In the genomic region with DNA sequence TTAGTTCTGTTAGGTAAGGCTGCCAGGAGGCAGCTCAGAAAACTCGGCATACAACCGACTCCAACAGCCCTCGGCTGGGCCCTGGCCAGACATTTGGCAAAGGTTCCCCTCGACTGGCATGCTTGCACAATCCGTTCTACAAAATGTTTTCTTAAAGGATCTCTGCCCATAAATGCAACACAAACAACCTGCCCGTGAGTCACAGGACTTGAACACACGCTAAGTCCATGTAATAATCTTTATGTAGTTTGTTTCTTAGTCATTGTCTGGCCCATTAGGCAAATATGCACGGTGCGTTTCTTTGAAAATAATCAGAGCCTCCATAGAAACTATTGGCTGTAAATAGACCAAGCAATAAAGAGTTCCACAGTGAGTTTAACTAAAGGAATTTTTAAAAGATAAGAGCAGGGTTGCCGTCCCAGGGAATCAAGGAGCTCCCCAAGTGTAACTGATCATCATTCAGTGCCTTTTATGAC, we compare ENCODE assay signal across 12 mouse cellular contexts. TPM values are rescaled to one million over a fixed set of nuclear protein-coding genes. Genes with fewer than 3 reads are reported as not detected.
DNase-seq lines count a peak whose midpoint lies in the region; ATAC-seq and TF ChIP-seq lines count a peak whose summit lies in the region.
"Had no signal": no experiment of that assay in that cellular context is flagged by ENCODE, and none has a peak within 500 bp of the region (broad histone marks: within the 10 kb centered on the region; RNA-seq: fewer than 3 reads in every experiment).

No protein-coding gene starts in this region.

- 25% methylated on average over 10 of the region's 10 CpGs for WGBS in heart, adult 2 months
- WGBS in heart, embryonic 11.5 days (ENCODE audit: insufficient replicate concordance): 59% methylated on average over 10 of the region's 10 CpGs
- WGBS in stomach, embryonic 16.5 days: 52% methylated on average over 10 of the region's 10 CpGs
- 40% methylated on average over 10 of the region's 10 CpGs for WGBS in neural tube, embryonic 15.5 days

- H3K9me3 ChIP-seq in heart, embryonic 11.5 days (replicated peaks; ENCODE audit: control insufficient read depth, low read length): no peaks in the 10 kb centered on the region
- no peaks in the 10 kb centered on the region for H3K9me3 ChIP-seq in stomach, embryonic 16.5 days (replicated peaks; ENCODE audit: control insufficient read depth, low read length)
- H3K9me3 ChIP-seq in neural tube, embryonic 15.5 days (replicated peaks): no peaks in the 10 kb centered on the region
- H3K9me3 ChIP-seq: embryonic facial prominence, embryonic 15.5 days; G1E; liver, embryonic 13.5 days had no signal

- intact Hi-C loops in heart, adult 2 months (cut with DNase I): no loop called here

- POLR2A ChIA-PET in Patski (lab: Charles Lee): interaction anchor here (1.2 kb wide), 1 partner anchor 49 kb away, joined by 3 read pairs; no protein-coding TSS in a partner anchor

- H3K79me2 ChIP-seq in heart, adult 2 months (replicated peaks; ENCODE audit: control insufficient read depth, insufficient read depth, low read length): no peaks in the 10 kb centered on the region

- H3K36me3 ChIP-seq in heart, adult 2 months (ENCODE audit: control insufficient read depth, insufficient read depth, low read length): no peaks in the 10 kb centered on the region
- H3K36me3 ChIP-seq in heart, embryonic 11.5 days (ENCODE audit: control insufficient read depth, insufficient read depth, low read length): no peaks in the 10 kb centered on the region
- no peaks in the 10 kb centered on the region for H3K36me3 ChIP-seq in stomach, embryonic 16.5 days (ENCODE audit: control insufficient read depth, insufficient read depth, low read length)
- H3K36me3 ChIP-seq in neural tube, embryonic 15.5 days: no peaks in the 10 kb centered on the region
- H3K36me3 ChIP-seq: embryonic facial prominence, embryonic 15.5 days; G1E; liver, embryonic 13.5 days had no signal

- DNase-seq in heart, adult 2 months: peak; percentile 45 to 71
- peak; percentile 96 for DNase-seq in Patski (ENCODE audit: low read depth, low spot score)
- DNase-seq in fat pad, adult 2 months (ENCODE audit: extremely low read depth, low read depth, low spot score): peak; percentile 80
- DNase-seq in kidney, postnatal 25 days: peak; percentile 53 to 73
- DNase-seq: liver, embryonic 13.5 days had no signal

- in situ Hi-C loops in Patski (cut with MboI; ENCODE audit: low pct_unique_long_range_greater_than_20kb): no loop called here

- no peak overlapping the region for H3K9ac ChIP-seq in heart, adult 2 months (ENCODE audit: low read depth, low read length)
- H3K9ac ChIP-seq in heart, embryonic 11.5 days (ENCODE audit: low read depth, low read length): no peak overlapping the region
- no peak overlapping the region for H3K9ac ChIP-seq in stomach, embryonic 16.5 days (ENCODE audit: low read length)
- H3K9ac ChIP-seq in neural tube, embryonic 15.5 days (replicated peaks): no peak overlapping the region
- H3K9ac ChIP-seq: embryonic facial prominence, embryonic 15.5 days; liver, embryonic 13.5 days had no signal

- no peak for TF ChIP-seq CTCF in heart, adult 2 months (IDR thresholded peaks at IDR 0.05)
- no peak for TF ChIP-seq CTCF in Patski (IDR thresholded peaks at IDR 0.05)

- no peak for ATAC-seq in heart, embryonic 11.5 days (replicated peaks; ENCODE audit: insufficient number of reproducible peaks, low FRiP score, low TSS enrichment)
- ATAC-seq in Patski: peak; percentile 86
- peak; percentile 66; the same call in 1 of the 2 replicates for ATAC-seq in stomach, embryonic 16.5 days (ENCODE audit: insufficient read depth, low FRiP score)
- no peak for ATAC-seq in megakaryocyte-erythroid progenitor cell, adult 5-6 weeks (replicated peaks; ENCODE audit: low FRiP score, low TSS enrichment, poor library complexity, severe bottlenecking)
- no peak for ATAC-seq in neural tube, embryonic 15.5 days (ENCODE audit: low FRiP score)

- TF ChIP-seq POLR2A in heart, adult 2 months (IDR thresholded peaks at IDR 0.05; ENCODE audit: insufficient read depth, low read depth, low read length): no peak

- H3K27me3 ChIP-seq in heart, adult 2 months (ENCODE audit: control insufficient read depth, insufficient read depth, low read length): no peaks in the 10 kb centered on the region
- no peaks in the 10 kb centered on the region for H3K27me3 ChIP-seq in heart, embryonic 11.5 days (ENCODE audit: control insufficient read depth, insufficient read depth, low read length)
- no peaks in the 10 kb centered on the region for H3K27me3 ChIP-seq in Patski
- no peaks in the 10 kb centered on the region for H3K27me3 ChIP-seq in stomach, embryonic 16.5 days (ENCODE audit: control insufficient read depth, insufficient read depth, low read length)
- H3K27me3 ChIP-seq in neural tube, embryonic 15.5 days (replicated peaks): no peaks in the 10 kb centered on the region
- H3K27me3 ChIP-seq: embryonic facial prominence, embryonic 15.5 days; liver, embryonic 13.5 days had no signal

- H3K4me2 ChIP-seq in heart, embryonic 11.5 days: no peak overlapping the region
- H3K4me2 ChIP-seq in stomach, embryonic 16.5 days (ENCODE audit: low read depth, low read length): no peak overlapping the region
- no peak overlapping the region for H3K4me2 ChIP-seq in neural tube, embryonic 15.5 days
- H3K4me2 ChIP-seq: embryonic facial prominence, embryonic 15.5 days; liver, embryonic 13.5 days had no signal

- TF ChIP-seq EP300 in heart, adult 2 months (IDR thresholded peaks at IDR 0.05; ENCODE audit: insufficient read depth, low read depth, low read length): no peak

- CTCF ChIA-PET in Patski (lab: Charles Lee): interaction anchor here (0.9 to 2.2 kb wide), 5 partner anchors 11 to 310 kb away, joined by 3 to 8 read pairs (median 4); no protein-coding TSS in a partner anchor

- no peak overlapping the region for H3K4me3 ChIP-seq in heart, adult 2 months
- no peak overlapping the region for H3K4me3 ChIP-seq in heart, embryonic 11.5 days (ENCODE audit: low read depth, low read length)
- H3K4me3 ChIP-seq in stomach, embryonic 16.5 days (replicated peaks; ENCODE audit: low read length): no peak overlapping the region
- no peak overlapping the region for H3K4me3 ChIP-seq in neural tube, embryonic 15.5 days (replicated peaks)
- H3K4me3 ChIP-seq: embryonic facial prominence, embryonic 15.5 days; liver, embryonic 13.5 days had no signal

- no peaks in the 10 kb centered on the region; the same call in 1 of the 2 replicates for H3K4me1 ChIP-seq in heart, adult 2 months (ENCODE audit: control insufficient read depth, insufficient read depth, low read length)
- no peaks in the 10 kb centered on the region for H3K4me1 ChIP-seq in heart, embryonic 11.5 days (ENCODE audit: control insufficient read depth, insufficient read depth, low read length)
- 0 out of 2 replicates have a peak, but pooled peaks cover 6% of the 10 kb centered on the region for H3K4me1 ChIP-seq in stomach, embryonic 16.5 days (ENCODE audit: control insufficient read depth, insufficient read depth, low read length)
- H3K4me1 ChIP-seq in neural tube, embryonic 15.5 days: no peaks in the 10 kb centered on the region
- H3K4me1 ChIP-seq: embryonic facial prominence, embryonic 15.5 days; liver, embryonic 13.5 days had no signal

- no peak overlapping the region for H3K27ac ChIP-seq in heart, adult 2 months
- H3K27ac ChIP-seq in heart, embryonic 11.5 days (ENCODE audit: low read depth, low read length): no peak overlapping the region
- peak overlapping the region; percentile 74 for H3K27ac ChIP-seq in stomach, embryonic 16.5 days (ENCODE audit: low read length)
- H3K27ac ChIP-seq in neural tube, embryonic 15.5 days (replicated peaks): no peak overlapping the region
- H3K27ac ChIP-seq: embryonic facial prominence, embryonic 15.5 days; liver, embryonic 13.5 days had no signal

RNA-seq across cellular contexts. Expression of a gene that starts 37.5 kb away (rescaled TPM):
- under 1 TPM; 0.07 to 0.13 TPM for total RNA-seq in heart, adult 2 months (2021)
- polyA plus RNA-seq in heart, adult 2 months (2012; rRNA removed): 0.06 and 0.16 TPM in 2 replicates
- 0.13 and 0.18 TPM in 2 replicates for polyA plus RNA-seq in heart, embryonic 11.5 days (2014; fragmentation: Nextera tagmentation; extraction: Ambion mirVana)
- 2.3 TPM for polyA plus RNA-seq in Patski (2021)
- 8.9 and 9.6 TPM in 2 replicates for polyA plus RNA-seq in stomach, embryonic 16.5 days (2015; fragmentation: Nextera tagmentation; extraction: Ambion mirVana)
- total RNA-seq in megakaryocyte-erythroid progenitor cell, adult 5-6 weeks (2014; fragmentation: Nextera tagmentation): not detected in 2 replicates
- not detected in 2 replicates for total RNA-seq in megakaryocyte-erythroid progenitor cell, adult 5-6 weeks (2017)
- polyA plus RNA-seq in neural tube, embryonic 15.5 days (2015; fragmentation: Nextera tagmentation; extraction: Ambion mirVana): 1.9 and 2.2 TPM in 2 replicates
- polyA plus RNA-seq: G1E had no signal

RNA-seq across cellular contexts. Expression of a gene that starts 40.7 kb away (rescaled TPM):
- total RNA-seq in heart, adult 2 months (2021): under 1 TPM in 1 of 2 experiments, not detected in 1; 0.08 TPM
- not detected in 2 replicates for polyA plus RNA-seq in heart, adult 2 months (2012; rRNA removed)
- not detected in 2 replicates for polyA plus RNA-seq in heart, embryonic 11.5 days (2014; fragmentation: Nextera tagmentation; extraction: Ambion mirVana)
- not detected for polyA plus RNA-seq in Patski (2021)
- polyA plus RNA-seq in stomach, embryonic 16.5 days (2015; fragmentation: Nextera tagmentation; extraction: Ambion mirVana): not detected in 2 replicates
- total RNA-seq in megakaryocyte-erythroid progenitor cell, adult 5-6 weeks (2014; fragmentation: Nextera tagmentation): not detected in 2 replicates
- not detected in 2 replicates for total RNA-seq in megakaryocyte-erythroid progenitor cell, adult 5-6 weeks (2017)
- not detected in 2 replicates for polyA plus RNA-seq in neural tube, embryonic 15.5 days (2015; fragmentation: Nextera tagmentation; extraction: Ambion mirVana)
- total RNA-seq: G1E had no signal
- polyA plus RNA-seq: embryonic facial prominence, embryonic 15.5 days; G1E; liver, embryonic 13.5 days; stomach, embryonic 14.5 days had no signal

Comparison
In these comparisons a context has a peak if more than half of its experiments do, and no peak if none do; other contexts are left out.
1. ATAC-seq: peak in Patski (single experiment) and stomach, embryonic 16.5 days (single experiment); none in heart, embryonic 11.5 days (single experiment), megakaryocyte-erythroid progenitor cell, adult 5-6 weeks (single experiment) and neural tube, embryonic 15.5 days (single experiment).
2. Peak in every context shown above with its lines, with median percentiles within 50 percentile points of each other: DNase-seq.